Mouse (Mus musculus) adrenal gland, postnatal 10 days (tissue): Measurements from ENCODE around the gene Zscan4-ps3. TPM values are rescaled to one million over a fixed set of nuclear protein-coding genes. Genes with fewer than 3 reads are reported as not detected.
"Not testable (repeated sequence)": the region's sequence is repeated elsewhere in the genome, so short reads cannot be mapped to it uniquely, and the experiment has no call there.

Experiments
- DNase-seq: peaks from one replicate; pipeline ENCODE4 v3.0.0; 2021; ENCODE audit warnings: mixed read lengths
- long read RNA-seq, 2 experiments: library from polyadenylated mRNA; stranded (forward); transcript quantifications; one replicate each; pipeline ENCODE4 v2.0.0; 2021
- total RNA-seq, 2 experiments: library from RNA; stranded (reverse); gene quantifications; 2 replicates each; pipeline ENCODE4 v1.2.3; 2021

The Zscan4-ps3 gene
- not detected for total RNA-seq
- long read RNA-seq, experiment 1 = 0 reads
- long read RNA-seq, experiment 2 = 0 reads

DNA sequence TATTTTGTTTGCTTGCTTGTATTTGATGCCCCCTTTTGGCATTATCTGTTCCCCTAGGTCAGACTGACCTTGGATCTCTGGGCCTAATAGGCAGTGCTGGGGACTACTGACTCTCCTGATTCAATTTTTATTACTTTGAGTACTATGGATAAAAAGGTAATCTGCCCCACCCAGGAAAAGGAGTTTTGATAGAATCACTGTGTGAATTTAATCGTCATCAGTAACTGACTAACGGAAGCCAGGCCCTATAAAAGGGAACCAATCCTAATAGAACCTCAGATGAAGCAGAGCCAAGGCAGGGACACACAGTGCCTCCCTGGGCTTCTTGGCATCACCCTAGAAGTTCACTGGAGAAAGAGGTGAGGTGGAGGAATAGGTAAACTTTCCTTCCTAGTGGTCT is at the start of gene Zscan4-ps3:
TSS of gene Zscan4-ps3 (plus strand) at position 301 of the 400 bp plus-strand sequence.
- not testable (repeated sequence) for DNase-seq

DNA sequence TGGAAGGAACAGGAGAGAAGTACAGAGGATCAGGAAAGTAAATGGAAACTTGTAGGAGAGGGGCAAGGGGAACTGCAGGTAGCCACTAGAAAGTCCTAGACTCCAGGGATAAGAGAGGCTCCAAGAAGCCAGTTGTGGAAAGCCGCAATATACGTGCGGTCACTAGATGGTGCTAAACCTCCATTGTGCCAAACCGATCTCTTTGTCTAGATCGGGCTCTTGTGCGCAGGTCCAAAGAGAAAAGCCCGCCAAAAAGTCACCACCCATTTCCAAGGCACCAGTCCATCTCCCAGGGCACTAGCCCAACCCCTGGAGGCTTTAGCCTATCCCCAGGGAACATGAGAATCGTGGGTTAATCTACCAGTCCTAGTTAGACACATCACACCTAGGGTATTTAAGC is 8.0 kb downstream of the Zscan4-ps3 start:
- DNase-seq = peak; percentile 39

Other genes starting within 250 kb of the Zscan4-ps3 start
- gene Zscan4f, start 211.4 kb upstream of the Zscan4-ps3 start, total RNA-seq = not detected
- gene Zscan4-ps2, start 95.0 kb upstream of the Zscan4-ps3 start, total RNA-seq = not detected
- not detected for gene Vmn1r72, start 70.8 kb downstream of the Zscan4-ps3 start, total RNA-seq
- gene Vmn1r73, start 121.0 kb downstream of the Zscan4-ps3 start, total RNA-seq = not detected
- not detected for gene Vmn1r74, start 224.7 kb downstream of the Zscan4-ps3 start, total RNA-seq